Mouse (Mus musculus): ENCODE data around the gene Tmem212.

DNA sequence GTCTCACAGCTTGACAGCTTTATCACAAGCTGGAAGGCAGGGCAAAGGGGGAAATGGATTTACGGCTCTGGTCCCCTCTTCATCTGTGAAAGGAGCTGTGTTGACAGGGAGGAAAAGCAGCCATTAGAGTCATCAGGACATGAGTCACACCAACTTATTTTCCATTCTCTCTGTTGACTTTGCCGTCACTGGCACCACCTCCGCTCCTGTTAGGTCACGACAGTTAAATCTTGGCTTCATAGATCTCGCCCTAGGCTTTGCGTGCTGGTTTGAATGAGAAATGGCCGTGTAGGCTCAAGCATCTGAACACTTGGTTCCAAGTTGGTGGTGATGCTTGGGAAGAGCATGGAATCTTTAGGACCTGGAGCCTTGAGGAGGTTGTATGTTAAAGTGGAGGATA is 9.6 kb downstream of the Tmem212 start:
- TF ChIP-seq CTCF (IDR thresholded peaks at IDR 0.05; ENCODE audit: low read depth, low read length) (no peak), TAL1 (conservative IDR thresholded peaks at IDR 0.05; ENCODE audit: low read depth, low read length) (no peak), GATA1 (IDR thresholded peaks at IDR 0.05; ENCODE audit: borderline replicate concordance, low read length) (no peak)

Data from G1E (cell line).